Mouse (Mus musculus) embryo, embryonic 10 days (tissue): Measurements from ENCODE around the gene Cpsf4.
"Not testable (repeated sequence)": the region's sequence is repeated elsewhere in the genome, so short reads cannot be mapped to it uniquely, and the experiment has no call there.

Experiments
- DNase-seq: peaks from one replicate; pipeline ENCODE4 v3.0.0-alpha.2; 2015; ENCODE audit warnings: low spot score

Cpsf4 gene

GRCm38 (mm10) chr5:145185244-145185643 is 18.2 kb downstream of the Cpsf4 start:
- DNase-seq, result no peak

DNA sequence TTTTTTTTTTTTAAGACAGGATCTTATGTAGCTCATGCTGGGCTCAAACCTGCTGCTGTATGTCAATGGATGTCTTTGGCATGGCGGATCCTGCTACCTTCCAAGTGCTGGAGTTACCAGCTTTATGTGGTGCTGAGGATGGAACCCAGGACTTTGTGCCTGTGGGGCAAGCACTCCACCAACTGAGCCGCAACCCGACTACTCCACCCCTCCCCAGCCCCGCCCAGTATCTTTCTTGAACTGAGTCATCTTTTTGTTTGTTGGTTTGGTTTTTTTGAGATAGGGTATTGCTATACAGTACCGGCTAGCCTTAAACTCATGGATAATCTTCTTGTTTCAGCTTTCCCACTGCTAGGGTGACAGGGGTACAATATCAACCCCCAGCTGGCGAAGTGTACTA is 22.4 kb downstream of the Cpsf4 start:
- DNase-seq, result no peak

- no peak for DNase-seq
Observed at GRCm38 (mm10) chr5:145190373-145190772, 23.4 kb downstream of the Cpsf4 start.

DNA sequence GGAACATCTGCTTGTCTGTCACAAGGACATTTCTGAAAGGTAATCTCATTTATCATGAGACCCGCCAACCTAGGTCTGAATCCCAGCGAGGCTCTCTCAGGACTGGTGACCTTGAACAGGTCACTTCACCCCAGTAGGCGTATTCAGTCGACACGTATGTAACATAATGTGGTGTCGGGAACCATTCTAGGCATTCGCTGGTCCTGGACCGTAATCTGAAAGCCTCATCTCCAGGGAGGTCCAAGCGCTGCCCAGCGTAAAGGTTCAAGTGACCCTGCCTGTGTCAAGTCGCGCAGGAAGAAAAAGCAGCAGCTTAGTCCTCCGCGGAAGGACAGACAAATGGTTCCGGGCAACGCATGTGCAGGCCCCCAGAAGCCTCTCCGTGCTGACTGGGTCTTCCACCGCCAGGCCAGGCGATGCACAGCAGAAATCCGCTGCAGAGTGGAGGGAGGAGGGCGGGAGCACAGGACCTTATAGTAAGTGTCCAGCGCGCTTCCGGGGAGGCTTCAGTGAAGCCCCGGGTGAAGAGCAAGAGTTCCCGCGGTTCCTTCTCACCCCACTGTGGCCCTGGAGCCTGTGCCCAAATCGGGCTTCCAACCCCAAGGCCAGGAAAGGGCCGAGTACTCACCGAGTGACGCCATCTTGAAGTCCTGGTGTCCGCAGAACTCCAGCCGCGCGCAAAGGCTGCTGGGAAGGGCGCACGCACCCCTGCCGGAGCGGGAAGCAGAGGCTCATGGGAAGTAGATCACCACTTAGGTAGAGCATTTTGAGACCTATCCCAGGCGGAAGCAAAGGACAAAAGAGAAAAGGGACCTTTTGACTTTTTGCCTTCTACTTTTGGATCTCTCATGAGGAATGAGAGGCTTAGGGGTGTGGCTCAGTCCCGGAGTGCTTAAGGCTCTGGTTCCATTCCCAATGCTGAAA is 24.1 kb downstream of the Cpsf4 start:
- peak; percentile 95 for DNase-seq

GRCm38 (mm10) chr5:145191962-145192361 is 24.9 kb downstream of the Cpsf4 start, which contains the start of gene Atp5j2:
Gene Atp5j2, minus strand, starts transcription at chr5:145192062.
- DNase-seq, result no peak

- DNase-seq, result no peak
Observed at GRCm38 (mm10) chr5:145200387-145200786, 33.4 kb downstream of the Cpsf4 start.

- DNase-seq, result peak; percentile 94
Observed at GRCm38 (mm10) chr5:145201321-145201991, 34.4 kb downstream of the Cpsf4 start, which contains the start of gene Zkscan14. Gene Zkscan14, minus strand, starts transcription at chr5:145201868.

DNA sequence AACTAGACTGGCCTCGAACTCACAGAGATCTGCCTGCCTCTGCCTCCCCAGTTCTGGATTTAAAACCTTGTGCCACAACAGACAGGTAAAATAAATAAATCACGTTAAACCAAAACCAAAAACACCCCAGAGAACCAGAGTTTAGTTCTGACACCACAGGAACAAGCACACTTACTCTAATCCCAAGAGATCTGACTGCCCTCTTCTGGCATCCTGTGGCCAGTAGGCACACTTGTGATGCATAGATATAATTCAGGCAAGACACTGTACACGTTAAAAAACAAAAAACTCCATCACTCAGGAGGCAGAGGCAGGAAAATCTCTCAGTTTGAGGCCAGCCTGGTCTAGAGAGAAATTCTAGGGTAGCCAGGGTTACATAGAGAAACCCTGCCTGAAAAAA is 35.4 kb downstream of the Cpsf4 start:
- no peak for DNase-seq

- peak; percentile 97 for DNase-seq
Observed at GRCm38 (mm10) chr5:145203936-145204691, 37.1 kb downstream of the Cpsf4 start, which contains the start of gene Zkscan5. Gene Zkscan5, plus strand, starts transcription at chr5:145204562.

- no peak for DNase-seq
Observed at GRCm38 (mm10) chr5:145205041-145205440, 38.0 kb downstream of the Cpsf4 start.

- DNase-seq, result no peak
Observed at GRCm38 (mm10) chr5:145207385-145207784, 40.4 kb downstream of the Cpsf4 start.

DNA sequence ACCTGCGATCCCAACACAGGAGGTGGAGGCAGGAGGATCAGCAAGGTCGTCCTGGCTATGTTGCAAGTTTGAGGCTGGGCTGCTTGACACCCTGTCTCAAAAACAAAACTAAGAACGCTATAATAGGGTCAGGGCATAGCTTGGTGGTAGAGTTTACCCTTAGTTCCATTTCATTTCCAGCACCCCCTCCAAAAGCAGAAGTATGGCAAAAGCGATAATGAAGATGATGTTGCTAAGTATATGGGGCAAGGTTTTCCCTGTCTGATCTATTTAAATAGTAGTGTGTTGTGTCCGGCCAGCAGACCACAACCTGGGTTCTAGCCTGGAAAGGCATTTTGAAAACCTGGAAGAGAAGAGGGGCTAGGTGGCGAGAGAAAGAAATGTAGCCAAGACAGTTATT is 40.9 kb downstream of the Cpsf4 start:
- no peak for DNase-seq

DNA sequence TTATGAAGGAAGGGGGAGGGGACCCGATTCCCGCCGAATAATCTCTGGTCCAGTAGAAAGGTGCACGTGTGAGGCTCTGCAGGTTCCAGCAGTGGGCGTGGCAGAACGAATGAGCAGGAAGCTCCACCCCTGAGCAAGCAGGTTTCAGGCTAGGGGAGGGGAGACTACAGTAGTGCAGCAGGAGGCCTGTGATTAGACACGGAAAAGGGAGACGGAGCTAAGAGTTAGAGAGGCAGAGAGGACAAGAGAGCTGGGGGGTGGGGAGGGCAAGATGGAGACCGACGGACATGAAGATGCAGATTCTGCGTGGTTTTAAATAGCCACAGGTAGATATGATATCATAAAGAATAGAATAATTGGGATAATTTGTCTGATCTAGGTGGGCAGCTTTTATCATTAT is 41.4 kb downstream of the Cpsf4 start:
- DNase-seq, result not testable (repeated sequence)

DNA sequence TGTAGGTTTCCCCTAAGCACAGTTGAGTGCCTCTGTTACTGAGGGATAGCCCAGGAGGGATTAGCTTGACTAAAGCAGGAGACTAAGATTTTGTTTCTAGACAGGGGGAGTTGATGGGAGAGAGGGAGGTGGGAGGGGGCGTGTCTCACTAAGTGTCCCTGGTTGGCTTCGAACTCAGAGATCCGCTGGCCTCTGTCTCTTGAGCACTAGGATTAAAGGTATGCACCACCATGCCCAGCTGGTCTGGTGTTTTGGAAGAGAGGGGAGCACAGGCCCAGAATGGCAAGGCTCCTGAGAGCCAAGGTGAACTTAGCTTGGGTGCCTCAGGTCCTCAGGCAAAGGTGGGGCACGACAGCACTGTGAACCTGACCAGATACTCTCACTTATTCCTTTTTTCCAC is 44.3 kb downstream of the Cpsf4 start:
- no peak for DNase-seq

- DNase-seq, result no peak
Observed at GRCm38 (mm10) chr5:145212216-145212615, 45.2 kb downstream of the Cpsf4 start.

DNA sequence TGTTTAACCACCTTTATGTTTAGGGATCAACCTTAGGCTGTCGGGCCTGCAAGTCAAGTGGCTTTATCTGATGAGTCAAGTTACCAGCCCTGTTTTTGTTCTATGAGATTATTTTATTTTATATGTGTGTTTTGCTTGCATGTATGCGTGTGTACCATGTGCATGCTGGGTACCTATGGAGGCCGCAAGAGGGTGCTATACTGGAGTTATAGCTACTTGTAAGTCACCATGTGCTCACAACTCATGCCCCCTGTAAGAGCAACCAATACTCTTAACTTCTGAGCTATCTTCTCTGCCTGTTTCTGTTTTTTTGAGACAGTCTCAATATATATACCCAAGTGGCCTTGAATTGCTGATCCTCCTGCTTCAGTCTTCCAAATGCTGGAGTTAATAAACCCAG is 46.5 kb downstream of the Cpsf4 start:
- DNase-seq, result no peak

DNA sequence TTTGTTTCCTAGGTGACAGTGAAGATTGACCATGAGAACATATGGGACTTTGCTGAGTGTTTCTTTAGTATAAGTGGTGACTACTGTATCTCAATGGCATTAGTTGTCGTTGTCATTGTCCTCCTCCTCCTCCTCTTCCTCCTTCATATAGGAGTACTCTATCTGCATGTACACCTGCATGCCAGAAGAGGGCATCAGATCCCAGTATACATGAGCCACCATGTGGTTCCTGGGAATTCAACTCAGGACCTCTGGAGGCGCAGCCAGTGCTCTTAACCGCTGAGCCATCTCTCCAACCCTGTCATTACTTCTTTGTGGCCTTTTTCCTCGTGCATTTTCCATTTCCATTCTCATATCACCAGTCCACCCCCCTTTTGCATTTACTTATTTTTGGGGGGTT is 47.7 kb downstream of the Cpsf4 start:
- DNase-seq, result no peak

DNA sequence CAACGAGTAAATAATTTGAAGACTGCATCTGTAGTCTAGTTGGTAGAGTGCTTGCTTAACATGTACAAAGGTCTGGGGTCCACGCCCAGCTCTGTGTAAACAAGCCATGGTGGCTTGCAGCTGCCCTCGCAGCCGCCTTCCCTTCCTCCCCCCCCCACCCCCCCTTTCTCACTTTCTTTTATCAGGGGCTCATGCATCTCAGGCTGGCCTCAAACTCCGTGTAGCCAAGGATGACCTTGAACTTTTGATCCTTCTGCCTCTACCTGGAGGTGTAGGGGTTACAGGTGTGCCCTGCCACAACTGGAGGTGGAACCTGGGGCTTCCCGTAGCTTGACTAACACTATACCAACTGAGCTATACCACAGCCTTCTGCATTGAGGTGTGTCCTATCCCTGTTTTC is 50.7 kb downstream of the Cpsf4 start:
- no peak for DNase-seq

- DNase-seq, result no peak
Observed at GRCm38 (mm10) chr5:145218206-145218605, 51.2 kb downstream of the Cpsf4 start.

- no peak for DNase-seq
Observed at GRCm38 (mm10) chr5:145218671-145219070, 51.7 kb downstream of the Cpsf4 start.

GRCm38 (mm10) chr5:145219981-145220380 is 53.0 kb downstream of the Cpsf4 start:
- DNase-seq, result no peak

DNA sequence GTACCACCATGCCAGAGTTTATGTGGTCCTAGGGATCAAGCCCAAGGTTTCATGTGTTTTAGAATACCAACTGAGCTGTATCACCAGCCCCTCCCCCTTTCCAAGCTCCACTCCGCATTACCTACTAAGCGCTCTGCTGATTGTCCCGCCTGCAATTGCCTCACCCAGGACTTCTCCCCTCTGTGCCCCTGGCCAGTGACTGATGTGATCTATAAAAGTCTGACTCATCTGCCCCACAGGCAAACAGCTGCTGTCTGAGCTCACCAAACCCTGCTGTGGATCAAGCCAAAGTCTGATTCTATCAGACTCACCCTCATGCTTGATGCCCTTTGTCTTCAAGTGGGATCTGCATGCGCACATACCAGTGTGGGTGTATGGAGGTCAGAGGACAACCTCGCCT is 55.8 kb downstream of the Cpsf4 start:
- DNase-seq, result no peak
